Mouse (Mus musculus) urinary bladder, postnatal 36 days (tissue): ENCODE data around the gene Fbxl8.
A peak's percentile ranks its signal among the peaks of the same experiment; 100 is the strongest.
"Not testable (repeated sequence)": the region's sequence is repeated elsewhere in the genome, so short reads cannot be mapped to it uniquely, and the experiment has no call there.

Experiments
- DNase-seq, 2 experiments: peaks; one replicate each; pipeline ENCODE4 v3.0.0; 2022; ENCODE audit warnings: low spot score in 2 of 2, mixed read lengths in 1 of 2

Fbxl8 gene

DNA sequence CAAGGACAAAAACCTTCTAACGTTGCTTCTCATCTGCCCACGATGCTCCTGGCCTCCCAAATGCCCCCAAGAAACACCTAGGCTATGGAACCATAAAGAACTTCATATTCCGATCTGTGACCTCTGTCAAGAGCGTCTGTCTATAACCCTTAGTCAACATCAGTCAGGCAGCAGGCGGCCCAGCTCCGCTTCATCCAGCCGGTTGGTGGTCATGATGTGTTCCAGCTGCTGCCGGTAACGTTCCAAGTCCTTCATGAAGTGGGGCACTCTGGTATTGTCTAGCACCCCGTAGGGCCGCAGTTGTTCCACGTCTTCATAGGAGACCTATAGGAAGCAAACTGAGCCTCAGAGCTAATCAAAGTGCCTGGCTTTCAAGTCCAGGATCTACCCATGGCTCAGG is 17.4 kb downstream of the Fbxl8 start:
- no peak for DNase-seq

DNA sequence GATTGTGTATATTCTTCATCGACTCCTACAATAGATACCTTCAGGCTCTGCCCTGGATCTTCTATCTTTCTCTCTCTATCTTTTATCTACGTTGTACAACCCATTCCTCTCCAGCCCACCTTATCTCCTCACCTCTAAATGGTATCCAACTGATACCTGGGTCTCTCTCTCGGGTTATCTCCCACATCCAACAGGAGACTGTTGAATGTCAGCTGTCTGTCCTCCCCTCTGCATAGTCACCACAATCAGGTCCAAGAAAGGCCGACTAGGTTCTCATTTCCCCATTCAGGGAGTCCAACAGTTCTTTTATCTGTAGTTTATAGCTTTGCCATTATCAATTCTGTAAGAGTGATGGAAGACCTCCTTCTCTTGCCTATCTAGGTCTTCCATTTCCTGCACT is 17.8 kb downstream of the Fbxl8 start:
- no peak for DNase-seq

DNA sequence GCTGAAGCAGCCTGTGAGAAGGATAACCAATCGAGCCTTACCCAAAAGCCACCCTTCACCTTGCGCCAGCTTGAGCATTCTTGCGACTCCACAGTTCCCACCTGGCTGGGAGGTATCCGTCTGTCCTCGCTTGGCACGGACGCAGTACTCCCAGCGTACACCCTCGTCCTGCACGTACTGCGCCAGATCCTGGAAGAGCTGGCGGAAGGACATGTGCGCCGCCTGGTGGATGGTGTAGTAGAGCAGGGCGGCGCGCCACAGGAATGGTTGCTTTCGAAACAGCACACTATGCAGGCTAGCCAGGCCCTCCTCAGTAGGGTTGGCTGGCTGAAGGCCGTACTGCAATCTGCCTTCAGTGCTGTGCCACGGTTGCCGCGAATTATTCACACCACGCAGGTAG is 18.6 kb downstream of the Fbxl8 start:
- peak in 1 of 2 experiments; percentile 51 for DNase-seq

DNA sequence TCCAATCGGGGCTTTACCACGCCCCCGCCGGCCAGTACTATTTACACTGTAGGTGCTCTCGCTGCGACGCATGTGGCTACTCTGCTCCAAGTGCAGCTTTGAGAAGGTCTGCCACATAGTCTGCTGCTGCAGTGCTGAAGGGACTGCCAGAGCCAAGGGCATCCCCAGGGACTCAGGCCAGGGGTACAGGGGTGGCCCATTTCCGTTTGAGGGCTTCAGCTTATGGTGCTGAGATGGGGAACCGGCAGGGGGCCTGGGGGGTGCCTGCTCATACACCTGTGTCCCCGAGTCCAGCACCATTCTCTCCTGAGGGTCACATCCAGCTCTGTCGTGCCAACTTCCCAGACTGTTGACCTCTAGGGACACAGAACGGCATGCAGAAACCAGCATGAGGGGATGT is 21.1 kb downstream of the Fbxl8 start:
- no peak for DNase-seq

DNA sequence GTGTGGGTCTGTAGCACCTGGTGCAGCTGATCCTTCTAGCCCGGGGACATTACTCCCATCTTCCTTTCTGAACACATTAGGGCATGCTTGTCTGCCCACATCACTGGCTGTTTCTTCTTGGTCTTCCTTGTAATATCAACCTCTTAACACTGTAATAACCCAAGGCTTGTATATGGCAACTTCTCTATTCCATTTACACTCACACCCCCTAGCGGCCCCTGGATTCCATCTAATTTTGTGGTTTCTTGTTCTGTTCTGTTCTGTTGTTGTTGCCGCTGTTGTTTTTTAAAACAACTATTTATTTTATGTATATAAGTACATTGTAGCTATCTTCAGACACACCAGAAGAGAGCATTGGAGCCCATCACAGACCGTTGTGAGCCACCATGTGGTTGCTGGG is 22.5 kb downstream of the Fbxl8 start:
- DNase-seq, result no peak

DNA sequence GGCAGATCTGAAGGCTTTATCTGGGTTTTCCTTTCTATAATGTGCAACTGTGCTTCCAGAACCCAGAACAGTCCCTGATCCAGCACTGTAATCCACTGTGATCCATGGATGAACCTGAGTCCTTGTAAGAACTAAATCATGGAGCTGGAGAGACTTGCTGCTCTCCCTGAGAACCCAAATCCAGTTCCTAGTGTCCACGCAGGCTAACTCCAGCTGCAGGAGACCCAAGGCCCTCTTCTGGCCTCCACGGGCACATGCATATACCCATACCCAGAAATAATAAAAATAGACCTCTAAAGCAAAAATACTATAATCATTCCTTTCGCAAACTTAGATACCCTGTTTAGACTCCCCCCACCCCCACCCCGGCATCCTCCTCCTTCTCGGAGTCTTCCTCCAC is 23.8 kb downstream of the Fbxl8 start:
- no peak for DNase-seq

DNA sequence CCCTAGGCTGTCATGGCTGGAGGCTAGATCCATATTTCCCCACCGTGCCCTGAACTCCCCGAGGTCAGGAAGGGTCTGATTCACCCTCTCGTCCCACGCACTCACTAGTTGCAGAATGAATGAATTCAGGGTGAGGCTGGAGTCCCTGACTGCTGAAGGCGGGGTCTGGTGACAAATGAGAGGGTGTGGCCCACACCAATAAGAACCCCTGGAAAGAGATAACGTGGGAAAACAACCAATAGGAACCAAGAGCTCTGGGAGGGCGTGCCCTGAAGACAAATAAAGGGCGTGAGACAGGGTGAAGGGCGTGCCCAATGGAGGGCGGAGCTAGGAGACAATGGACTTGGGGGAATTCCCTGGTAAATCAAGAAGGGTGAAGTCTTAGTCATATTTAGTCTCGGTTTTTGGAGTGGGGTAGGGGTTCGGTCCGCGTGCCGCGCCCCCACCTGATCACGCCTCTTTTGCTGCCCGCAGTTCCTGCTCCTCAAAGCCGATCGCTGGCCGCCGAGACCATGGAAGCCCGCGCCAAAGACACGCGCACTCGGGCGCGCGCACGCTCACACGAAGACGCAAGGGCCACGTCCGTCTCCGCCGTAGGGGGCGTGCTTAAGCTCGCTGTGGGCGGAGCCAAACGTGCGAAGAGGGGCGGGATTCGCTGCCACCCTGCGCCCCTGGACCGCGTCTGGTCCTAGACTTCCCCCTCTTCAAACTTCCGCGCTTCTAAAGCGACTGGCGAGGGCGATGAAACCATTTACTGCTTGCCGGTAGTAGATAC is 24.7 kb downstream of the Fbxl8 start:
- peak; percentile 89 to 90 for DNase-seq

DNA sequence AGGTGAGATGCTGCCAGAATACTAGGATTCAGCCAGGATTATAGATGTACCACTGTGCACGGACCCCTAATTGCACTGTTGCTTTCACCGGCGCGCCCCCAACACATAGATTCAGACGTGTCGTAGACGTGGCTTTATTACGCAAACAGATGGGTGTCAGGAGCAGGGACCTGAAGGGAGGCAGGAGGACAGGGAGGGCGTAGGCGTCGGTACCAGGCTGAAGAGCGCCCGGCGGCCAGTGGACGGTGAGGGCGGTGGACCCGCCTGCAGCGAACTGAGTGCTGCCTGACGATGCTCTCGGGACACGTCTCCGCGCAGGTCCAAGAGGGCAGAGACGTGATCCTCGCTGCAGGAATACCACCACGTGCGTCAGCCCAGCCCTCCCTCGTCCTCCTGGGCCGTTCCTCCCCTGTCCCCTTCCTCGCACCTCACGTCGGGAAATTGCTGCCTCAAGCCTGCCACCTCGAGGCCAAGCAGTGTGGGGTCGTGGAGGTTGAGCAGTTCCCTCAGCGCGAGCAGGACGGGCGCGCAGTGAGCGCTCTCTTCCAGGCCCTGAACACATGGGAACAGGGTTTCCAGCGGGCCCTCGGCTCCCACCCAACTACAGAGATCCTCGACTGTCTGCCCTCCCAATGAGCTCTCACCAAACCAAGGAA is 25.5 kb downstream of the Fbxl8 start, which contains the start of gene 4931428F04Rik:
Gene 4931428F04Rik, minus strand, starts transcription at position 60 of the 656 bp plus-strand sequence.
- no peak for DNase-seq

DNA sequence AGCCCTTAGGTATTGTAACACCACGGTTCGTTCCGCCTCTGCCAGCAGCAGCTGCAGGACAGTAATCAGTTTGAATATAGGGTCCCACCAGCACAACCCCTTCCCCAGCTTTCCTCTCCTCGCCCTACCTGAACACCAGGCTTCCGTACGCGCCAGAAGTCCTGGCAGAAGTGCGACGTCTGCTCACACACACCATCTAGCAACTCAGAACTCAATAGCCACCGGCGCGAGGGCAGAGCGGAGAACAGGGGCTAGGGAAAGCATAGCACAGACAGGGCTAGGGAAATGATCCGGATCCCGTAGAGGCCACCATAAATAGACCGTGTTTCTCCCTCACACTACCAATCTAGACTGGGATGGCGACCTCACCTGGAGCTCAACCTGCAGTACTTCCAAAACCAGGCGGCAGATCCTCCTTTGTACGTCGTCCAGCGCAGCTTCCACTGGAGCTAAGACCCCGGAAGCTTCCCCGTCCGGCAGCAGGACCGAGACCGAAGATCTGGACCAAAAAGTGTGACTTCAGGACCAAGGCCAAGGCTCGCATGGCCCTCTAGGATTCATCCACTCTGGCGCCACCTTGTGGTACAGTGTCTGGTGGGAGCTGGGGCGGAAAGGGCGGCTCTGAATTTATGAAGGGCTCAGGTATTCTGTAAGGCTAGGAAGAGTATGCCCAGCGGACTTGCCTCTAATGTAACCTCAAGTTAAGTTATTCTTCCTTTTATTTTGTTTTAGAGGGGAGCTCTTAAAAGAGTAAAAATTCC is 26.3 kb downstream of the Fbxl8 start:
- DNase-seq, result peak; percentile 86 to 88

DNA sequence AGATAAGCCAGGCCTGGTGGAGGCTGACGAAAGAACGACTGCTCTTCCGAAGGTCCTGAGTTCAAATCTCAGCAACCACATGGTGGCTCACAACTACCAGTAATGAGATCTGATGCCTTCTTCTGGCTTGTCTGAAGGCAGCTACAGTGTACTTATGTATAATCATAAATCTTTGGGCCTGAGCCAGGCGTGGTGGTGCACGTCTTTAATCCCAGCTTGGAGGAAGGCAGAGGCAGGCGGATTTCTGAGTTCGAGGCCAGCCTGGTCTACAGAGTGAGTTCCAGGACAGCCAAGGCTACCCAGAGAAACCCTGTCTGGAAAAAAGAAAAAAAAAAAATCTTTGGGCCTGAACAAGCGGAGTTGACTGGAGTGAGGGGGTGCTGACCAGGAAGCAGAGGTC is 26.9 kb downstream of the Fbxl8 start:
- DNase-seq, result not testable (repeated sequence)

DNA sequence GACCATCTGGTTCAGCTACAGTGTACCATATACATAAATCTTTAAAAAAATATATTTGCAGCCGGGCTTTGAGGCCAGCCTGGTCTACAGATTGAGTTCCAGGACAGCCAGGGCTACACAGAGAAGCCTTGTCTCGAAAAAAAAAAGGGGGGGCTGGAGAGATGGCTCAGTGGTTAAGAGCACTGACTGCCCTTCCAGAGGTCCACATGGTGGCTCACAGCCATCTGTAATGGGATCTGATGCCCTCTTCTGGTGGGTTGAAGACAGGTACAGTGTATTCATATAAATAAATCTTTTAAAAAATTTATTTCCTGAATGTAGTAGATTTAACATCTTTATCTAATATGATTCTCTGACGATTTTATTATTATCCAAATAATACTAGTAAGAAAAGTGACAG is 27.4 kb downstream of the Fbxl8 start:
- not testable (repeated sequence) for DNase-seq

DNA sequence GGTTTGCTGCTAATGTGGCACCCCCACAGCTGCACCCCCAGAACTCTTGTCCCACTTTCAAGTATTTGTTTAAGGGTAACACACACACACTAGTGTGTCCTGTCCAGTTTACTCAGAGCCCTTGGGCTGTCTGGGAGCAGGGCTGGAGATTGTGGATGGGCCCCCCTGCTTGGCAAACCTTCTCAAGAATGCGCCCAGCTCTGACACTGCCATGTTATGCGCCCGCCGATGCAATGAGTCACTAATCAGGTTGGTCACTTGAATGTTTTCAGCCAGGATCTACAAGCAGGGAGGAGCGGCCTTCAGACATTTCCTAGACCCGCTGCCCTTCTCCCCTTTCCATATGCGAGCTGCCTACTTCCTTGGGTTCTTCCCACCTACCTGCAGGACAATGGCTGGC is 28.0 kb downstream of the Fbxl8 start:
- DNase-seq, result no peak

DNA sequence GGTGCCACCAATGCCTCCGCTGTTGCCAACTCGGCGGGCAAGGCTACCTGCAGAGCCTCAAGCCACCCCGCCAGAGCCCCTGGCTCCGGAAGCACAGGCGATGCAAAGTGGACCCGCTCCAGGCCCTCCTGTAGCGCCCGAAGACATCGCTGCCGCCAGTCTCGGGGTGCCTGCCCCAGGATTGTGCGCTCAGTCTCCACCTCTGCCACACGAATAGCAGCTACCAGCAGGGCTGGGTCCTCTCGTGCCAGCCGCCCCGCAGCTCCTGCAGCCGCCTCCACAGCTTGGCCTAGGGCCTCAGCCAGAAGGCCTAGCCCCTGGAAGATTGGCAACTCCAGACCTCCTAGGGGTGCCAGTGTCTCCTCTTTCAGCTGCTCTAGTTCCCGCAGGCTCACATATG is 29.0 kb downstream of the Fbxl8 start:
- DNase-seq, result no peak

DNA sequence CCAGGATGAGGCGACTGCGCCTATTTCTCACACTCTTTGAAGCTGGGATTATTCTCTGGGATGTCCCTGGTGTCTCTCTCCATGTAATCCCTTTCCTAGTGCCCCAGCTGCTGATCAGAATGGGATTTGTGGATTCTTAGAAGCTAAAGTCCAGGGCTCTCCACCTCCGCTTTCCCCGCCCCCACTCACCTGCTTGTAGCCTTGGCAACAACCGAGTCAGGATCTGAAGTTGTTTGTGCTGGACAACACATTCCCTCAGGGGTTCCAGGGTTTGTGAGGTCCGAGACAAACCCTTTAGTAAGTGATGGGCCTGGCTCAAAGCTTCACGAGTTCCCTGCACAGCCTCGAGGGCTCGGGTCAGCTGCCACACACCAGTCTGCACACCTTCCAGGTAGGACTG is 30.3 kb downstream of the Fbxl8 start:
- no peak for DNase-seq

DNA sequence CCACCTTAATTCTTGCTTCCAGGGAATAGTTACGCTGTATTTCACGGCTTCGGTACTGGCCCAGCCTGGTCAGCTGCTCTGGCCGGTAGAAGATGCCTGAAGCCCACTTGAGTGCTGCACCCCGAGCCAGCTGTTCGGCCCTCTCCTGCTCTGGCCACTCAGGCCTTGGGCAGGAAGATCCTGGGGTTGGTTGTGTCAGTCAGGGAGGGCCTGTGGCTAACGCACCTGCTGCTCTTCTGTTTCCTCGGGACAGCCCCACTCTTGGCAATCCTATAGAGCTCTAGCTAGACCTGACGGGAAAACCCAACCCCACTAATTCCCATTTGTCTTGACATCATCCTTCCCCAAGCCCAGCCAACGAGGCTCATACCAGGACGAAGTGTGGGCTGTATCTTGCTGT is 30.8 kb downstream of the Fbxl8 start:
- no peak for DNase-seq

DNA sequence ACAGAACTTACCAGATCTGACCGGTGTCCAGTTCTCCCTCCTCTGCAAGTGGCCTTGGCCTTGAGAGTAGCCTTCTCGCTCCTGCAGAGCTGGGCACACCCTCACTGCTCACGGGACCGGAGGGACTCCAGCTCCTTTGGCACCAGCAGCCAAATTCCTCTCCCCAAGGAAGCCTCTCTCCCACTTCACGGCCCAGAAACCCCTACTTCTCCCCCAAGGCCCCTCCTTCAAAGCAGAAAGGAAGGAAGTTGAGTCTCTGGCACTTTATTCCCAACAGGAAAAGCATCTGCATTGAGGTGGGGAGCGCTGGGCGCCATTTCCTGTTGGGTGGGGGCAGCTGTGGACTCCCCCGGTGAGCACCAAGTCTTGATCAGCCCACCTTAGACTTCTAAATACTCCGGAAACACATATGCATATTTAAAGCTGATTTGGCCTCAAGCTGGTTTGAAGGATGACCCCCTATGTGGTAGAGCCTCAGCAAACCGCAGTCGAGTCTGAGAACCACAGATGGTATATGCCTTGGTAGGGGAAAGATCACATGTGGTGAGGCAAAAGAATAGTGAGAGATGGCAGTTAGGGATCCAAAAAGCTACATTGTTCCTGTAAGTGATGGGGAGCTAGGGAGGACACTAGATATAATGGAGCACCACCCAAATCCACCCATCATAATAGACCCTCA is 31.6 kb downstream of the Fbxl8 start, which contains the start of gene Exoc3l:
Gene Exoc3l, minus strand, starts transcription at position 207 of the 679 bp plus-strand sequence.
- no peak for DNase-seq

DNA sequence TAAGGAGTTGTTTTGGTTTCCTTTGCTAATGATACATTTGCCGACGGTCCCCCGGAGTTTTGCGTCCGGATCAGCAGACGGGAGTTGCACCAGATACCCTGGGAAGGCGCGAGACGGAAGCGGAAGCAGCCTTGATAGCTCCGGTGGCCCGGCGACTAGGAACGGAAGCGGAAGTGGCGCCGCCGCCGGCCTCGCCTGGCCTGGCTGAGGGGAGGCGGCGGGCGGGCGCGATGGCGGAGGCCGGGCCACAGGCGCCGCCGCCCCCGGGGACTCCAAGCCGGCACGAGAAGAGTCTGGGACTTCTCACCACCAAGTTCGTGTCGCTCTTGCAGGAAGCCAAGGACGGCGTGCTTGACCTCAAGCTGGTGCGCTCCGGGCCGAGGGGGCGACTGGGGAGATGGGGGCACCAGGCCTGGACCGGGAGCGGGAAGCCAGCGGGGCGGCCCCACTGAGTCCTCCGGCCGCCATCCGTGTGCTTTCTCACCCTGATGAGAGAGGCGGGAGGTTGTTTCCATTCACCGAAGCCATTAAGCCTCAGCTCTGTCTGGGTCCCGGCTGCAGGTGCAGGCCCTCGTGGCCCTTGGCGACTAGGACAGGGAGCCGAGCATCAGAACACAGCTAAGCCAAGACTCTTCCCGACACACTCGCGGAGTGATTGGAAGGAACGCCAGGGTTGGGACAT is 33.2 kb downstream of the Fbxl8 start, which contains the start of gene E2f4:
Gene E2f4, plus strand, starts transcription at position 153 of the 682 bp plus-strand sequence.
- peak; percentile 83 to 92 for DNase-seq

DNA sequence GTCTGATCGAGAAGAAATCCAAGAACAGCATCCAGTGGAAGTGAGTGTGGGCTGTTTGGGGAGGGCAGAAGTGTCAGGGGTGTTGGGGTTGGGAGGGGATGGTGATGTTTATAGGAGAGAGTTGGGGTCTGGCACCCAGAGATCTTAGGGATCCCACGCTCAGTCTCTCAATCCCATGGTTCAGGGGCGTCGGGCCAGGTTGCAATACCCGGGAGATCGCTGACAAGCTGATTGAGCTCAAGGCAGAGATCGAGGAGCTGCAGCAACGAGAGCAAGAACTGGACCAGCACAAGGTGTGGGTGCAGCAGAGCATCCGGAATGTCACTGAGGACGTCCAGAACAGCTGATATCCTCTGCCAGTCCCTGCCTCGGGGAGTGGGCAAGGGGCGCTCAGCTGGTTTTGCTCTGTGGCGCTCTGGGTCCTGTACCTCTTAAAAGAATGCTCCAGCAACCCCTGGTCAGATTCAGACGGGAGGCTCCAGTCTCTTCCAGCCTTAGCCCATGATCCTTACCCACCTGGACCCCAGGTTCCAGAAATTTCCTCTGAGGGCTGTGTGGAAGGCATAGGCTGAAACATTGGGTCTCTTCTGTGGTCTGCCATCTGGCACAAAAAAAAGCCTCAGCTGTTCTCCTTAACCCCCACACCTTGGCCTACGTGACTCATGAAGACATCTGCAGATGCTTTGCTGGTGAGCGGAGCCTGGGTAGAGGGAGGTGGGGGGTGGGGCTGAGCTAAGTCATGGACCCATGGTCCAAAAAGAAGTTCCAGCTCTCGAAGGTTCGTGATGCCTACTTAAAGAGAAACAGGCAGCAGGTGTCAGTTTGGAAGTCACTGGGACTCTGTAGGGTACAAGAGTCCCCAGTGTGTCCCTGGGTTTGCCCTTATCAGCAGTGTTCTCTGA is 34.2 kb downstream of the Fbxl8 start:
- DNase-seq, result no peak

DNA sequence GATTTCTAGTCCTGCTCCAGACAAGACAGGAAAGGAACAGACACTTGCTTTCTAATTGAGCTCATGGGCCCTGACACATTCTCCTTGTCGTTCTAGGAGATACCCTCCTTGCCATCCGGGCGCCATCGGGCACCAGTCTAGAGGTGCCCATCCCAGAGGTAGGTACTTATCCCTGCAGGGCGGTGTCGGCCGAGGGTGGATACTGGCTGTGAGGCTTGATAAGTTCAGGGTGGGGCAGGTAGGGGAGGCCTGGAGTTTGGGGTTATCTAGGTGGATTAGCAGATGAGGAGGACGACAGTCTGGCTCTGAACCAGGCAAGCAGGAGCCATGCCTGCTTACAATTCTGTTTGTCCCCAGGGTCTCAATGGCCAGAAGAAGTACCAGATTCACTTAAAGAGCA is 35.5 kb downstream of the Fbxl8 start:
- no peak for DNase-seq

DNA sequence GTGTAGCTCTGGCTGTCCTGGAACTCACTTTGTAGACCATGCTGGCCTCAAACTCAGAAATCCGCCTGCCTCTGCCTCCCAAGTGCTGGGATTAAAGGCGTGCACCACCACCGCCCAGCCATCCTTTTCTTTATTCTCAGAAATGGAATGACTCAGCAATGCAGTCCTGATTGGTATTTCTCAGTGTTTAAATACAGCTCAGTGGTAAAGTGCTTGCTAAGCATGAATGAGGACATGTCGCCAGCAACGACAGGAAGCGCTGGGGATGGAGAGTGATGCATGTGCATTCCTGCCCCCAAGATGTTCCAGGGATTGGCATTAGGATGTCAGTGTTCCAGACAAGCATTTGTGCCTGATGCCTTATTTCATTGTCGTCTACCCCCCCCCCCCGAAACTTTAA is 38.9 kb downstream of the Fbxl8 start:
- no peak for DNase-seq
